Mouse (Mus musculus): ENCODE results near the gene Lrrfip2.

Gene Lrrfip2

GRCm38 (mm10) chr9:111272996-111273785 is 155.8 kb downstream of the Lrrfip2 start:
- no peak for DNase-seq (ENCODE audit: low read depth in 1 of 2, low spot score in 2 of 2)

- DNase-seq (ENCODE audit: low read depth in 1 of 2, low spot score in 2 of 2), result no peak
These were observed 156.6 kb downstream of the Lrrfip2 start for GRCm38 (mm10) chr9:111273958-111274357.

GRCm38 (mm10) chr9:111275156-111275555 is 157.8 kb downstream of the Lrrfip2 start:
- no peak for DNase-seq (ENCODE audit: low read depth in 1 of 2, low spot score in 2 of 2)

Data from monocyte, adult 2 months (primary cell).